Mouse (Mus musculus): Measurements from ENCODE around the gene Tspoap1.
A peak's percentile ranks its signal among the peaks of the same experiment; 100 is the strongest.

Tspoap1 gene

DNA sequence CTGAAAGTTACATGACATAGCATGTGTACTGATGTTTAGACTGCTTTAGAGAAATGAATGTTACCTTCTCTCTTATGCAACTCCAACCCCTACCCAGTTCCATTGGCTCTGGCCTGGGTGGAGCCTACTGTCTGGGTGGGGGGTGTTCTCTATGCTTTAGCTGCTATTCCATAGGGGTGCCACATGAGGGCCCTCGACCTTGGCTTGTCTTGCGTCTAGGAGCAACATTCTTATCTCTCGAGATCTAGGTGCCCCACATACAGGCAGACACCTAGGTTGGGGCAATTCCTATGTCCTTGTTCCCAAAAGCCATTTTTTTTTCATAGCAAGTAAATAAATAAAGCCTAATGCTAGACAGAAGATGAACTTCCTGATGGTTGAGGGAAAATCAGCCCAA is 734 bp upstream of the Tspoap1 start:
- peak; percentile 84 to 90 for DNase-seq (ENCODE audit: low spot score in 2 of 2)

GRCm38 (mm10) chr11:87761181-87761721 is 910 bp downstream of the Tspoap1 start:
- no peak for DNase-seq (ENCODE audit: low spot score in 2 of 2)

- DNase-seq (ENCODE audit: low spot score in 2 of 2) = no peak
Observed at GRCm38 (mm10) chr11:87761806-87762701, 1.7 kb downstream of the Tspoap1 start.

DNA sequence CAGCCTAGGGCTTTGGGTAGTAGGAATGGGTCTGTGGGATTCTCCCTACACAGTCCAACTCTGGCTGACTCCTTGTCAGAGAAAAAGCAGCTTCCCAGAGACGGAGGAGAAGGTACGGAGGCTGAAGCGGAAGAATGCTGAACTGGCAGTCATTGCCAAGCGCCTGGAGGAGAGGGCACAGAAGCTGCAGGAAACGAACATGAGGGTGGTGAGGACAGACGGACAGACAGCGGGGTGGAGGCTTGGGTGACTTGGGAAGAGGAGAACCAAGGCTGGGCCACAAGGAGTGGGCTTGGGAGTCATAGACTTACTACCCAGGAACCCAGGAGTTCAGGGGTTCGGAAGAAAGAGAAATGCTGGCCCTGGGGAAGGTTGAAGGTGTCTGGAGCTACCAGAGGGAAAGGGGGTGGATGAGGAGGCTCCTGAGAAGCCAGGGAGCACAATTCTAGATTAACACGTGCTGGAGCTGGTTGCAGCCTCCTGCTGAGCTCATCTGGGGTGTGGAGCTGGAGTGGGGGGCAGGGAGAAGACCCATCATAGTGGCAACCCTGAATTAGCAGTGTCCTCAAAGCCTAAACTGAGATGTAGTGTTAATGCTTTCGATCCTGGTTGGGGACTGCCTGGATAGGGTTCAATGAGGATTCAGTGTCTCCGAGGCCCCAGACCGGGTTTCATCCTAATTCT is 2.5 kb downstream of the Tspoap1 start:
- no peak for DNase-seq (ENCODE audit: low spot score in 2 of 2)

DNA sequence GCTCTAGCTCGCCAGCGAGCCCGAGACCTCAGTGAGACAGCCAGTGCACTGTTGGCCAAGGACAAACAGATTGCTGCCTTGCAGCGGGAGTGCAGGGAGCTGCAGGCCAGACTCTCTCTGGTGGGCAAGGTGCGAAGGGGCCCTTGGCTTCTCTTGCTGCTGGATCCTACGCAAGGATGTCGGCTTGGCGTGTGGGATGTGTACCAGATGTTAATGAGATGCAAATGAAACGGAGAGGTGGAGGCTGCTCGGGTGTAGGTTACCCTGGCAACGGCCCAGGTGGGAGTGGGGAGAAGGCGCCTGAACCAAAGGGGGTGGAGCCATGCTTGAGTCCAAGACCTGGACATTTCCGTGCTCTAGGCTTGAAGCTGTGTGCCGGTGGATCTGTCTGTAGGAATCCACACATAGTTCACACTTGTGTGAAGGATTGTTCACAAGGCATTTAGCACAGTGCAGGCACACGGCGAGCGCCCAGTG is 3.2 kb downstream of the Tspoap1 start:
- DNase-seq (ENCODE audit: low spot score in 2 of 2) = no peak

- no peak for DNase-seq (ENCODE audit: low spot score in 2 of 2)
Observed at GRCm38 (mm10) chr11:87763988-87764876, 3.9 kb downstream of the Tspoap1 start.

- no peak for DNase-seq (ENCODE audit: low spot score in 2 of 2)
Observed at GRCm38 (mm10) chr11:87768745-87769144, 8.4 kb downstream of the Tspoap1 start.

DNA sequence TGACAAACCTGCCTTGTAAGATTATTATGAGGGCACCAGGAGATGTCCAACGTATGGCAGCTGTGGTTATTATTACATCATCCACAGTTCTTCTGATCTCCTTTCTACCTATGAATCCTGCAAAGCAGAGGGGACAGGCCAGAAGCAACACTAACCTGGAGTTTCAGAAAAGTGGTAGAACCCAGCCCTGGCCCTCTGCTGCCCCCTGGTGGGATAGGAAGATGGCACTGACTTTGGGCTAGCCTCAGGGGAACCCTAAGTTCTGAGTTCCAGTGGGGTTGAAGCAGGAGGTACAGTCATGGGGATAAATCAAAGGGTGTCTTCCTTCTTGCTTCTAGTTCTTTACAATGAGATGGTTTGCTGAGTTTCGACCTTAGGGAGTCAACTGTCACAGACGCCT is 10.6 kb downstream of the Tspoap1 start:
- DNase-seq (ENCODE audit: low spot score in 2 of 2) = peak; percentile 57 to 94

- no peak for DNase-seq (ENCODE audit: low spot score in 2 of 2)
Observed at GRCm38 (mm10) chr11:87772354-87772753, 12.0 kb downstream of the Tspoap1 start.

- DNase-seq (ENCODE audit: low spot score in 2 of 2) = no peak
Observed at GRCm38 (mm10) chr11:87778100-87778765, 17.9 kb downstream of the Tspoap1 start.

DNA sequence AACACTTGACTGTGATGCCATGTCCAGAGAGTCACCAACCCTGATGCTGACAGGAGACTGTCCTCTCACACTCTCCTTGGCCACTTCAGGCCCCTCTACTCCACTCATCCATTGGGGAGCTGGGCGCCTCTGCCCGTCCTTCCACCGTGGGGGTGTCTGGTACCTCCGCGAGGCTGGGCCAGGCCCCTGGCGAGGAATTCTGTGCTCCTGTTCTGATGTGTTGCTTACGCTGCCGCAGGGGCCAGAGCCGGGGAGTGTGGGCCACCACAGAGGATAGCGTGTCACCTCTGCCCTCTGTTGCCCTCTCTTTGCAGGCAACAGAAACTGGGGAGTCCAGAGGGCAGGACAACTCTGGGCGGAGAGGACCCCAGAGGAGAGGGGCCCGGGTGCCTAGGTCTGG is 18.6 kb downstream of the Tspoap1 start:
- no peak for DNase-seq (ENCODE audit: low spot score in 2 of 2)

DNA sequence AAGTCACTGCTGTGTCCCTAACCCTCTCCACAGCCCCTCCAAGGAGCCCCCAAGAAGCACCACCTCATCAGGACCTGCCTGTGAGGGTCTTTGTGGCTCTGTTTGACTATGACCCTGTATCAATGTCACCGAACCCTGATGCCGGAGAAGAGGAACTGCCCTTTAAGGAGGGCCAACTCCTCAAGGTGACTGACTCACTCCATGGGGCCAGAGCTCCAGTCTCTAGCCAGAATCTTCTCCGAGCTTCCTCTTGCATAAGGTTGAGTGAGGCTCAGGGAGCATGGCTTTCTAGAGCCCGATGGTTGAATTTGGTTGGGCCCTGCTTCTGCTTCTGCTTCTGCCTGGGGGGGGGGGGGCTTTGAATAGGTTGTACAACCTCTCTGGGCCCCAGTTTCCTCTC is 19.1 kb downstream of the Tspoap1 start:
- DNase-seq (ENCODE audit: low spot score in 2 of 2) = no peak

DNA sequence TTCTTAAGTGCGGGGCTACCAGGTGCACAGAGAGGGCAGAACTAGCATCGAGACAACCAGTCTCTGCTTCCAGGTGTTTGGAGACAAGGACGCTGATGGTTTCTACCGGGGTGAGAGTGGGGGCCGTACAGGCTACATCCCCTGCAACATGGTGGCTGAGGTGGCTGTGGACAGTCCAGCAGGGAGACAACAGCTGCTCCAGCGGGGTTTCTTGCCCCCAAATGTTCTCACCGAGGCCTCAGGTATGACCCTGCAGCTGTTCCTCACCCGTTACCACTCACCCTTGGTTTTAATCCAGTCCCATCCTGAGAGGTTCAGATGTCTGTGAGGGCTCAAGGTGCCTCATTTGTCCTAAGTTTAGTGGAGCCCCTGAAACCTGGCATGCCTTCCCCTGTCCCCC is 19.8 kb downstream of the Tspoap1 start:
- DNase-seq (ENCODE audit: low spot score in 2 of 2) = no peak

GRCm38 (mm10) chr11:87790088-87790487 is 29.7 kb downstream of the Tspoap1 start:
- DNase-seq (ENCODE audit: low spot score in 2 of 2) = no peak

DNA sequence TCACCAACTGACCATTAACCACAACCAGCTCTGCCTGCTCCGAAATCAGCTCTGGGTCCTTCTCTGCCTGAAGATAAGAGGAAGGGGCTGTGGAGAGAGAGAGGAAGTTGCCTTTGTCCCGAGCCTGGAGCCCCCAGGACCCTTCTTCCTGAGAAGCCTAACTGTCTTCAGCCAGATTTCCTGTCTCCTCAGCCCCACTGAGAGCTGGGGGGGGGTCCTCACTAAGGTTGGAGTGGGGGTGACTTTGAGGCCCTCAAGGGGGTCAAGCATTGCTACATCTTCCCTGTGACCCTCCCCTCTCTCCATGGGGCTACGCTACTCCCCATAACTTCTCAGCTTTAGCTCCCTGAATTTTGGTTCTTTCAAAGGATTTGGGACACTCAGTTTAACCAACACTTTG is 33.1 kb downstream of the Tspoap1 start, which contains the start of gene Mpo:
Mpo (plus strand) TSS at position 122 of the 400 bp plus-strand sequence.
- no peak for DNase-seq (ENCODE audit: low spot score in 2 of 2)

GRCm38 (mm10) chr11:87801711-87802275 is 41.5 kb downstream of the Tspoap1 start:
- no peak for DNase-seq (ENCODE audit: low spot score in 2 of 2)

- DNase-seq (ENCODE audit: low spot score in 2 of 2) = no peak
Observed at GRCm38 (mm10) chr11:87802621-87803020, 42.3 kb downstream of the Tspoap1 start.

DNA sequence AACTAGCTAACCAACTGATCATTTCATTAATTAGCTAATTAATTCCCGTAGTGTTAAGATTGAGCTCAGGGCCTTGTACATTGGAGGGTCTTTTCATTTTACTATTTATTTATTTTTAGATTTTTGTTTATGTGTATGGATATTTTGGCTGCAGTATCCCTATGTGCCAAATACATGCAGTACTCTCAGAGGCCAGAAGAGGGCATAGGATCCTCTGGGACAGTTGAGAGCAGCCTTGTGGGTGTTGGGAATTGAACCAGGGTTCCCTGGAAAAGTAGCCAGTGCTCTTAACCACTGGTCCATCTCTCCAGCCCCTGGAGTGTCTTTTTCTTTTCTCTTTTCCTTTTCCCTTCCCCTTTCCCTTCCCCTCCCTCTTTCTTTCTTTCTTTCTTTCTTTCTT is 45.1 kb downstream of the Tspoap1 start:
- peak in 1 of 2 experiments; percentile 48 for DNase-seq (ENCODE audit: low spot score in 2 of 2)

DNA sequence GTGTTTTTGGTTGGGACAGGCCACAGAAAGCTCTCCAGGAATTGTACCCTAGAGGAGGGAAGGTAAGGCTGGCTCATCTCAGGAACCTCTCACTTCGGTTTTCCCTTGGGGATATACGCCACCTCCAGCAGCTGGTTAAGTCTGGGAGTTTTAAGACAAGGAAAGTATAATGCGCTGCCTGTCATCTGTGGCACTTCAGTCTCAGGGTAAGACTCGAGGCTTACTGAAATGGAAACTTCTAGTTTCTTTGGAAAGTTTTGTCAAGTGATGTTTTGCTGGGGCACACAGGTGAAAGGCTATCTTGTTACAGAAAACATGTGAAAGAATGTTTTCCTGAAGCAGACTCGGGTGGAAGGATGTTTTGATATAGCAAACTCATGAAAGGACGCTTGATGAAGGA is 47.1 kb downstream of the Tspoap1 start:
- DNase-seq (ENCODE audit: low spot score in 2 of 2) = no peak

GRCm38 (mm10) chr11:87808236-87808635 is 47.9 kb downstream of the Tspoap1 start:
- DNase-seq (ENCODE audit: low spot score in 2 of 2) = no peak

GRCm38 (mm10) chr11:87811396-87811795 is 51.1 kb downstream of the Tspoap1 start:
- no peak for DNase-seq (ENCODE audit: low spot score in 2 of 2)
